Mouse (Mus musculus): ENCODE results near the gene Agpat3.
A peak's percentile ranks its signal among the peaks of the same experiment; 100 is the strongest.

Gene Agpat3

GRCm38 (mm10) chr10:78259702-78260101, 92.6 kb downstream of the Agpat3 start:
- DNase-seq (ENCODE audit: low read depth, low spot score): peak; percentile 87

DNA sequence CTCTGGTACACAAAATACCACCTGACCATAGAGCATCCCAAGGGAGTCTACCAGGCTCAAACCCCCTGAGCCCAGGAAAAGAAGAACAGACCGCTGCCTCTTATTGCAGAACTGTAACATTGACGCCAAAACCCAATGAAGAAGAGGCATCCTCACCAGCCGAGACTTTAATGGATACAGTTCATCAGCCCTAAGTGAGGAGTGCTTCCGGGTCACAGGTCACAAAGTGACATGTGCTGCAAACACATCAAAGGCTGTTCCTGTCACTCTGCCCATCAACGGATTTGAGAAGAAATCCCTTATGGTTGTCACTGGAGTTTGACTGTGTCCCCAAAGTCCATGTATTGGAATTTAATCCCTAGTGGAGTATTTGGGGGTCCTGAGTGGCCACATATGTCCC, 93.1 kb downstream of the Agpat3 start:
- peak; percentile 65 for DNase-seq (ENCODE audit: low read depth, low spot score)

- no peak for DNase-seq (ENCODE audit: low read depth, low spot score)
Measured at GRCm38 (mm10) chr10:78258142-78258675, 94.1 kb downstream of the Agpat3 start.

DNA sequence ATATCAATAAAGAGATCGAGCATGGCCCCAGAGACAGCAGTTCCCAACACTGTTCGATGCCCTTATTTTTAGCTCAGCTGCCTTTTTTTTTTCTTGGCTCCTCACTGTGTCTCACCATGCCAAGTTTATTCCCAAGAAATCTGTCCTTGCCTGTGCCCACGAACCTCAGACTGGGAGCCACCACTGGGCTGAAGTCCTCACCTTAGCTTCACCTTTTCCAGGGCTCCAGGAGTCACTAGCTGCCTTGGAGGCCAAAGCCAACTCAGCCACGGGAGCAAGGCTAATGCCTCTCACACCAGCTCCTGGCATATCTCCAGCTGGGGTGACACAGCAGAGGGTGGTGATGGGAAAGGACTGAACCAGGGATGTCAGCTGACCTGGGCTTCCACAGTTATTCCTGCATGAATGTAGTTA, 96.6 kb downstream of the Agpat3 start:
- DNase-seq (ENCODE audit: low read depth, low spot score): no peak

- no peak for DNase-seq (ENCODE audit: low read depth, low spot score)
Measured at GRCm38 (mm10) chr10:78247206-78247605, 105.1 kb downstream of the Agpat3 start.

DNA sequence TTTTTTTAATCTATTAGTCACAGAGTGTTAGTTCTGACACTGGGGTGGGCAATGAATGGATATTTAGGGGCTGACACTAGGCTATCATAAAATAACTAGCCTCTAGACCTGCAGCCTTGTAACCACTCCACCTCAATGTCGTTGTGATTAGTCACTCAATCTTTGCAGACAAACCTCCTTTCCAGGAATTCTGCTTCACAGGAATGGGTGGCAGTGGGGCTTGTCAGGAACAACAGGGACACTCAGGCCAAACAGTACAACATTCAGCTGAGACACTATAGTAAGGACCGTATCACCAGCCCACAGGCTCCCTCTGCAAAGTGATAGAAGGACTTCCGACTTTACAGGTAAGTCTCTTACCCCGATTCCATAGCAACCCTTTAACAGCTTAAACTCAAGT, 105.6 kb downstream of the Agpat3 start:
- no peak for DNase-seq (ENCODE audit: low read depth, low spot score)

DNA sequence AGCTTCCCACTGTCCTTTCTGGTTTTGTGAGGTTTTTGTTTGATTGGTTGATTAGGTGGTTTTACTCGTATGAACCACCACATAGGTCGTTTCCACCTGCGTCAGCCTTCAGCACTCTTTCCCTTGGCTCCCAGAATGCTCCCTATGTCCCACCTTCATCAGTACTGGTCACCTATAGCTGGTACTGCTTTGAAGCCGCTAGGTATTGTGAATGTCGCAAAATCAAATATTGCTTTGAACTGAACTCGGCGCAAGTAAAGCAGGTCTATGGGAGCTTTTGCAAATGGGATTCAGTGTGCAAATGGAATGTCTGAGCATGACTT, 107.1 kb downstream of the Agpat3 start:
- no peak for DNase-seq (ENCODE audit: low read depth, low spot score)

GRCm38 (mm10) chr10:78244438-78245224, 107.7 kb downstream of the Agpat3 start, which contains the start of gene Trappc10:
Gene Trappc10, minus strand, starts transcription at chr10:78244641.
- DNase-seq (ENCODE audit: low read depth, low spot score): peak; percentile 90

- DNase-seq (ENCODE audit: low read depth, low spot score): peak; percentile 27
Measured at GRCm38 (mm10) chr10:78244058-78244437, 108.2 kb downstream of the Agpat3 start.

GRCm38 (mm10) chr10:78238926-78239325, 113.4 kb downstream of the Agpat3 start:
- DNase-seq (ENCODE audit: low read depth, low spot score): no peak

GRCm38 (mm10) chr10:78238297-78238696, 114.0 kb downstream of the Agpat3 start:
- DNase-seq (ENCODE audit: low read depth, low spot score): no peak

DNA sequence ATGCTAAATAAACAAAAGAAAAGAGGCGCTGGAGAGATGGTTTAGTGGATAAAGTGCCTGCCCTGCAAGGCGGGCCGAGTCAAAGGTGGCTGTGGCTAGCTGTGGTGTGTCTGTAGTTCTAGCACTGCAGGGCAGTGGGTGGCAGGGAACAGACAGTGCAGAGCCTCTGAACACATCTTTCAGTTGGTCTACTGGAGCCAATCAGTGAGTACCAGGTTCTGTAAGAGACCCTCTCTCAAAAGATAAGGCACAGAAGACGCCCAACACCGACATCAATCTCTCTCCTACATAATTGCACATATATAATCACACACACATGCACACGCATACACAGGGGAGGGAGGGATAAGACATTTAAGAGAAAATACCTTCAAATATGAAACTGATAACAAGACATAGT, 114.5 kb downstream of the Agpat3 start:
- no peak for DNase-seq (ENCODE audit: low read depth, low spot score)

GRCm38 (mm10) chr10:78236885-78237629, 115.2 kb downstream of the Agpat3 start:
- DNase-seq (ENCODE audit: low read depth, low spot score): no peak

DNA sequence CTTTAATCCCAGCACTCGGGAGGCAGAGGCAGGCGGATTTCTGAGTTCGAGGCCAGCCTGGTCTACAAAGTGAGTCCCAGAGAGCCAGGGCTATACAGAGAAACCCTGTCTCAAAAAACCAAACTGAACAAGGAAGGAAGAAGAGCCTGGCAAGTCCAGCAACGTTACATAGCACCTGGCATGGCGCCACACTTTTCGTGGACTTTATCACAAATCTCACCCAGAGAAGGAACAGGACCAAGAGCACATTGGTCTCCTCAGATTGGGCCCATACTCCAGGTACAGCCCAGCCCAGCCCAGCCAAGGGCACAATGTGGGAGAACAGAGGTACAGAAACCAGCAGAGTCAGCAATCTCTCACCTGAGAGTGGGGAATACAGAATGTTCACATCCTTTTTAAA, 118.5 kb downstream of the Agpat3 start:
- no peak for DNase-seq (ENCODE audit: low read depth, low spot score)

DNA sequence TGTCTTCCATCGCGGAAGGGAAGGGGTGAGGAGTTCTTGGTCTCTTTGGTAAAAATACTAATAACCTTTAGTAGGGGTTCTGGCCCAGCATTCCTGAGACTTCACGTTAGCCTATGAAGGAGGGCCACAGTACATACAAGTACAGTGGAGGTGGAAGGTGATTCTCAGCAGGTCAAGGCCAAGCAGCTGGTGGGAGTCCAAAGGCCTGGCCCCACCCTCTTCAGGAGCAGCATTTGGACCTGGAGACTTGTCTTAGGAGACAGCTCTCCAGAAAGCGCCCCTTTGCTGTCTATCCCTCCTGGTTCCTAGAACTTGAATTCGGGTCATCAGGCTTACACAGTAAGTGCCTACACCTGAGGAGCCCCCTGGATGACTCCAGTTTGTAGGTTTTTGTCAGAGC, 119.1 kb downstream of the Agpat3 start:
- DNase-seq (ENCODE audit: low read depth, low spot score): no peak

DNA sequence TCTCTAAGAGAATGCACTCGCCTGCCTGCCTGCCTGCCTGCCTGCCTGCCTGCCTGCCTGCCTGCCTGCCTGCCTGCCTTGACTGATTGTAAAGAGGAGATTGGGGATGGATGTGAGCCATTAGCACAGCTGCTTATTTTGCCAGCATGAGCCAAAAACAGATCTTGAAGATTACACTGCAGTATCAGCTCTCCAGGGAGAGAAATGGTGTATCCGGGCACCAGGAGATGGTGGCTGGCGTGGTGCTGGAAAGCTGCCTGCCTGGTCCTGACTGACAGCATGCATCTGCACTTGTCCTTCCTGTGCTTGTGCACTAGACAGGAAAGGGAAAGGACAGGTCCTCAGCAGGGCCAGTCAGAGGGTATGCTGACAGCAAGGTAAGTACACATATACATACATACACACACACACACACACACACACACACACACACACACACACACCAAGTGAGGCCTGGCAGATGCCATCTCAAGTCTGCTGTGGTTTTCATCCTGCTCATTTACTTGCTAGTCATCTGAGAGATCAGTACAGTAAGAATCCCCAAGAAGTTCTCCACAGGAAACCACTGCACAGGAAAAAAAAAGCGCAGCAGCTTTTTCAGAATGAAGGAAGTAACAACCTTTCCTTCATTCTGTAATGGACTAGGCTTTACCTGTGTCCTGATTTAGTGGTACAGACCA, 119.8 kb downstream of the Agpat3 start:
- DNase-seq (ENCODE audit: low read depth, low spot score): no peak

DNA sequence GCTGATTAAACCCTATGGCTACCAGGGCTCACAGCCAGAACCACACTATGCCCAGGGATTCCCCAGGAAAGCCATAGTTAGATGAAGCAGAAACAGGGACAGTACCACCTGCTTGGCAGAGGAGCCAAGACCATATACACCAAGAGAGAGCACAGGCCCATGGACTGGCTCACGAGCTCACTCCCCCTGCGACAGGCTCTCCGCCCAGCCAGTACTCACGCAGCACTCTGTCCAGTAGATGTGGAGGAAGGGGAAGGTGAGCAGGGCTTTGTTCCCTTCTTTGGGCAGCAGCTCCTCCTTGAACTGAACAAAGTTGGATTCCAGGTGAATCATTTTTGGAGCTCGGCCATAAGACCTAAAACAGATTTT, 123.7 kb downstream of the Agpat3 start:
- DNase-seq (ENCODE audit: low read depth, low spot score): no peak

- no peak for DNase-seq (ENCODE audit: low read depth, low spot score)
Measured at GRCm38 (mm10) chr10:78227875-78228559, 124.3 kb downstream of the Agpat3 start.

DNA sequence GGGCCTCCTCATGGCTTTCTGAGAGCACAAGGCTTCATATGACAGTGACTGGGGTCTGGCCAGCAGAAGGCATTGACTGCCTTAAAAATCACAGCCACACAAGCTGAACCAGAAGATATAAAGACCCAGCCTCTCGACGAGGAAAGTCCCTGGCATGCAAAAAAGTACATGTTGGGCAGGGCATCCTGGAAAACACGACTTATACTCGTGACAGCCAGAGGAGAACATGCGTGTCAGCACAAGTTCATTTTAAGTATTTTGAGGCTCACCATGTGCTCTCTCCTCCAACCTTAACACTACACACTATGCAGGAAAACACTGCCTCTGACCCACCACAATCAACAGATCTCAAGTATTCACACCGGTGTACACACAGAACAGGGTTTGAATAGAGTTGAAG, 128.2 kb downstream of the Agpat3 start:
- DNase-seq (ENCODE audit: low read depth, low spot score): no peak

- no peak for DNase-seq (ENCODE audit: low read depth, low spot score)
Measured at GRCm38 (mm10) chr10:78222908-78223307, 129.4 kb downstream of the Agpat3 start.

- DNase-seq (ENCODE audit: low read depth, low spot score): no peak
Measured at GRCm38 (mm10) chr10:78221315-78221714, 131.0 kb downstream of the Agpat3 start.

- DNase-seq (ENCODE audit: low read depth, low spot score): no peak
Measured at GRCm38 (mm10) chr10:78219528-78219927, 132.8 kb downstream of the Agpat3 start.

Data from ZHBTc4 (cell line).